Mouse (Mus musculus) hindbrain, embryonic 10.5 days (tissue): Measurements from ENCODE around the gene Disp1. TPM values are rescaled to one million over a fixed set of nuclear protein-coding genes. Genes with fewer than 3 reads are reported as not detected.

Experiments
- DNase-seq: peaks from one replicate; pipeline ENCODE4 v3.0.0-alpha.2; 2017; ENCODE audit warnings: low spot score
- H3K27ac ChIP-seq: fragments of 300-500 bp; sonication (generic); 2 replicates; pipeline ENCODE4 v1.5.1; 2016; ENCODE audit warnings: mild to moderate bottlenecking, moderate library complexity
- H3K27me3 ChIP-seq: fragments of 300-500 bp; sonication (generic); 2 replicates; pipeline ENCODE4 v1.6.1; 2016; ENCODE audit warnings: mild to moderate bottlenecking; ENCODE audit not compliant: poor library complexity, insufficient read depth, severe bottlenecking
- H3K36me3 ChIP-seq: fragments of 300-500 bp; sonication (generic); 2 replicates; pipeline ENCODE4 v1.6.1; 2016; ENCODE audit warnings: mild to moderate bottlenecking, moderate library complexity
- H3K4me1 ChIP-seq: fragments of 300-500 bp; sonication (generic); replicated peaks from 2 replicates; pipeline ENCODE4 v1.6.1; 2016; ENCODE audit warnings: mild to moderate bottlenecking
- H3K4me3 ChIP-seq: fragments of 300-500 bp; sonication (generic); 2 replicates; pipeline ENCODE4 v1.5.1; 2016; ENCODE audit warnings: mild to moderate bottlenecking, moderate library complexity
- H3K9me3 ChIP-seq: fragments of 300-500 bp; sonication (generic); 2 replicates; pipeline ENCODE4 v1.6.1; 2016; ENCODE audit warnings: mild to moderate bottlenecking, moderate library complexity
- WGBS: fragments of 180-500 bp; shearing (Covaris S2); methylation state at CpG from one replicate; pipeline ENCODE4 v1.1.7; 2016; 5-methylcytosine and 5-hydroxymethylcytosine counted together
- polyA plus RNA-seq: library from polyadenylated mRNA; unstranded; fragments of >200 nt; fragmentation: Nextera tagmentation; extraction: Ambion mirVana; gene quantifications from 2 replicates; pipeline ENCODE4 v1.2.1, GENCODE M21; 2016

The Disp1 gene
- polyA plus RNA-seq, 1 experiment from 2014 or later, result 13.0 TPM

DNA sequence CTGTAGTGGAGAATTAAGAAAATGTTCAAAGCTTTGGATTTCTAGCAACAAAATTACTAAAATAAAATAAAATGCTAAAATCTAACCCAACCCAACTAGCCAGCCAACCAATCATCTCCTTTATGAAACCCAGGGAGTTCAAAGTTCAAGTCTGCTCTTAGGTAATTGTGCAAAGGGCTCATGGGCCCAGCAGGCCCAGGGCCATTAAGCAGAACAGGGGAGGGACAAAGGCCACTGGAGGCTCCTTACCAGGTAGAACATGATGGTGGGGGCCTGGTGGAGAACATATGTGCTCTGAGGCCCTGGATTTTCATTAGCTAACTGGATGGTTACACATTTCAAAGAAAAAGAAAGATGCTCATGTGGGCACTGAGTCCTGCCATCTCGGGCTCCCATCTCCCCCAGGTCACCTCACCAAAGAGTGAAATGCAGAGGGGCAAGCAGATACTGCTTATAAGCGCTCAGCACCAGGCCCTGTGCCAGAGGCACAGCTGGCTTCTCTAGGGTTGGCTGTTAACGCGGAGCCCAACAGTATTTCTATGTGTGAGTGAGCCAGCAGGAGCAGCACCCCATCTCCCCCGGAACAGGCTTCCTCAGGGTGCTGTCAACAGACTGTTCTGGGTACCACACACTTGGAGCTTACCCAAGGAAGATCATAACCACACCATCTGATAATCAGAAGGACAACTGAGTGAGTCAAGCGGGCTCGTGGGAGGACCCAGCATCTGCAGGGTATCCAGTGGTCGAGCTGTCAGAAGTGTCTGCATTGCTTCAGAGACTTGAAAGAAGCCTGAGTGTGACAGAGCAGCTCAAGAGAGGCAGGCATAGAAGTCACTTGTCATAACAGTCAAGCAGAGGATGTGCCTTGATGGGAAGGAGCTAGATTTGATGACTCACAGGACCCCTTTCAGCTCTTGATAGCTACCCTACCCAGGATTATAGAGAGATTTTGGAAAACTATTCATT is 137.0 kb downstream of the Disp1 start:
- no peak for DNase-seq

DNA sequence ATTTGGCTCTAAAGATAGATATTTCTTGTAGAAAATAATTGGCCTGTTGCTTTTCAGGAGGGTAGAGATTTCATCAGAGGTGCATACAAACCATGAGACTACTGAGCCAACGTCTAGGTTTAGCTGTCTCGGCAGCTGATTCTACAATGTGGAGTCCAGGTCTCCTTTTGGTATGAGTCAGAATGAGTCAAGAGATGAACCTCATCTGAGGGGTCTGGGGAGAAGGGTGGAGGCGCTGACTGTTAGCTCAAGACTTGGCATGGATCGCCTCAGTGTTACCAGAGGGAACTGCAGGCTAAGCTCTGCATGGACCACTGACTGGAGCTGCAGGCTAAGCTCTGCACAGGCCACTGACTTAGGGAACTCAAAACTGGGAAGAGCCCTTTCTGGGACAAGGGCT is 138.9 kb downstream of the Disp1 start:
- H3K9me3 ChIP-seq, result no peaks in the 10 kb centered on the region
- no peaks in the 10 kb centered on the region for H3K27me3 ChIP-seq
- H3K4me1 ChIP-seq, result peaks cover 11% of the 10 kb centered on the region; the same call in 1 of the 2 replicates
- 87% methylated on average over 4 of the region's 4 CpGs for WGBS
- peaks cover 34% of the 10 kb centered on the region for H3K36me3 ChIP-seq
- no peak for DNase-seq
- H3K4me3 ChIP-seq, result no peak overlapping the region
- H3K27ac ChIP-seq, result no peak overlapping the region

More for the DNA sequence above, 137.0 kb downstream of the Disp1 start:
- H3K4me3 ChIP-seq, result no peak overlapping the region
- H3K27me3 ChIP-seq, result no peaks in the 10 kb centered on the region
- no peak overlapping the region for H3K27ac ChIP-seq
- H3K36me3 ChIP-seq, result peaks cover 53% of the 10 kb centered on the region
- no peaks in the 10 kb centered on the region for H3K9me3 ChIP-seq
- H3K4me1 ChIP-seq, result peaks cover 4% of the 10 kb centered on the region; the same call in 1 of the 2 replicates
- 94% methylated on average over 8 of the region's 8 CpGs for WGBS

DNA sequence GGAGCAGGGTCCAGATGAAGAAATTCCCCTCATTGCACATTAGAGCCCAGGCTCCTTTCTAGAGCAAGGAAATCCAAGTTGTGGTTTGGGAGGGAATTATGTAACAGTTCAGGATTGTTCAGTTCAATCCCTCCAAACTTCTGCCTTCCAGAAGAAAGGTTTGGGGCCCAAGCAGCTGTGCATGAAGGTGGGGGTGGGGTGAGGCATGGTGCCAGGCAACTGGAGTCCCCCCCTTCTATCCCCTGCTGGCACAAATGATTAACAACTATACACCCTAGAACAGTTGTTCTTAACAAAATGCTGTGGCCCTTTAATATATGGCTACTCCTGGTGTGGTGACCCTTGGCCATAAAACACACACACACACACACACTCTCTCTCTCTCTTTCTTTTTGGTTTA is 140.2 kb downstream of the Disp1 start:
- DNase-seq, result no peak
- no peak overlapping the region for H3K27ac ChIP-seq
- H3K4me1 ChIP-seq, result peaks cover 11% of the 10 kb centered on the region; the same call in 1 of the 2 replicates
- no peaks in the 10 kb centered on the region for H3K27me3 ChIP-seq
- H3K9me3 ChIP-seq, result no peaks in the 10 kb centered on the region
- peaks cover 21% of the 10 kb centered on the region for H3K36me3 ChIP-seq
- H3K4me3 ChIP-seq, result no peak overlapping the region

DNA sequence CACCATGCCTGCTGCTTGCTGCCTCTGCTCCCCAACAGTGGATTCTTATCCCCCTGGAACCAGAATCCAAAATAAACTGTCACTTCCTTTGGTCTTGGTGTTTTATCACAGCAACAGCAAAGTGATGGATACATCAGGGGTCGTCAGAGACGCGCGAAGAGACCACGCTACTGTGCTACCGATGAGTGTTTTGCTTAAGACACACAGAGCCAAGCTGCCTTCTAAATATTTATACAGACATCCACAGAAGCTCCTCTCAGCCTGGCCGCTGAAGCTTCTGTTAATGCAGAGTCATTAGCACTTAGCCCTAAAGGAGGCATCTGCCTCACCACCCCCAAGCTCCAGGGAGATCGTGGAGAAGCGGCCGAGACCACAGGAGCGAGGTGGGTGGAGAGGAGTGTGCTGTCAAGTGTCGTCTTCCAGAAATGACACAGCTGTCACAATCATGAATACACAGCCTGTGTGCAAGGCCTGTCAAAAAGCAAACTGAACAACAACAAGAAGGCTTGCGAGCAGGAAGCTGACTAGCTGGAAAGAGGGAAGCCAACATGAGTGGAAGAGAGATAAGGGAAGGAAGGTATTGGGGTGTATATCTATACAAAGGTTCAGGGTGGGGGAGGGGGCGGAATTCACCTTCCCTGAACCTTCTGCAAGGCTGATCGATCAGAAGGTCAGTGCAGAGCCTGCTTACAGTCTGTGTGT is 146.1 kb downstream of the Disp1 start:
- no peaks in the 10 kb centered on the region for H3K36me3 ChIP-seq
- H3K4me3 ChIP-seq, result no peak overlapping the region
- peak overlapping the region; percentile 4; the same call in 1 of the 2 replicates for H3K27ac ChIP-seq
- WGBS, result 71% methylated on average over 15 of the region's 15 CpGs
- no peaks in the 10 kb centered on the region for H3K9me3 ChIP-seq
- peaks cover 25% of the 10 kb centered on the region for H3K4me1 ChIP-seq
- DNase-seq, result no peak
- H3K27me3 ChIP-seq, result no peaks in the 10 kb centered on the region

DNA sequence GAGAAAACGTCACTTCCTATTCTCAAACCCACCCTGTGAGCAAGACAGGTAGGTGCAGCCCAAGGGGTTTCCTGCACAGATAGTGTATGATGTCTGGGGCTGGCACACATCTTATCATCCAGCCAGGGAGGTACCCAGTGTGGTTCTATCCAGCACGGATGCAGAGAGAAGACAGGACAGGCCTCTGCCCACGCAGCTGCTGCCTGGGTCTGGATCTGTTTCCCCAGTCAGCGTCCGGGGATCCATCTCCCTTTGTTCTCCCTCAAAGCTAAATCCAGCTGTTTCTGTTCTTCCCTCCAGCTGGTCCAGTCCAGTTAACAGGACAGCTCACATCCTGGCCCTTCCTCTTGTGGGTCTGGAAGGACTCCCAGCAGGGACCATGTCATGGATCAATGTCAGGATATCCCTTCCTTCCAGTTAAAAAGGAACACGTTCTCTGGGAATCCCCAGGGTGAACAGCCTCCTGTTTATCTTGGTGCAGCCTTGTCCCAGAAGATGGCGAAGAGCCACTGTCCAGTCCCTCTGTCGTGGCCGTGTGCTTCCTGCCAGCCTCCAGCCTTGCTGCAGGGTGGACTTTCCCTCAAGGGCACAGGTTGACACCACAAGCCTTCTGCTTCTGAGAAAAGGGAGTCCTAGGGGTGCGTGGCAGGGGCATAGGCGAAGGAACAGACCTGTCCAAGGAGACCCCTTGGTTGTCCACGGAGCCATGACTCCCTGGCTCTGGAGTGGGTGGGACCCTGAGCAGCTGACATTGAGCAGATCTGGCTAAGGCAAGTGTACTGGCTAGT is 148.9 kb downstream of the Disp1 start:
- Histone ChIP-seq H3K27me3 (no peaks in the 10 kb centered on the region), H3K36me3 (no peaks in the 10 kb centered on the region), H3K27ac (peak overlapping the region; percentile 67), H3K4me1 (peaks cover 21% of the 10 kb centered on the region), H3K4me3 (no peak overlapping the region), H3K9me3 (no peaks in the 10 kb centered on the region)
- no peak for DNase-seq
- 70% methylated on average over 12 of the region's 12 CpGs for WGBS

DNA sequence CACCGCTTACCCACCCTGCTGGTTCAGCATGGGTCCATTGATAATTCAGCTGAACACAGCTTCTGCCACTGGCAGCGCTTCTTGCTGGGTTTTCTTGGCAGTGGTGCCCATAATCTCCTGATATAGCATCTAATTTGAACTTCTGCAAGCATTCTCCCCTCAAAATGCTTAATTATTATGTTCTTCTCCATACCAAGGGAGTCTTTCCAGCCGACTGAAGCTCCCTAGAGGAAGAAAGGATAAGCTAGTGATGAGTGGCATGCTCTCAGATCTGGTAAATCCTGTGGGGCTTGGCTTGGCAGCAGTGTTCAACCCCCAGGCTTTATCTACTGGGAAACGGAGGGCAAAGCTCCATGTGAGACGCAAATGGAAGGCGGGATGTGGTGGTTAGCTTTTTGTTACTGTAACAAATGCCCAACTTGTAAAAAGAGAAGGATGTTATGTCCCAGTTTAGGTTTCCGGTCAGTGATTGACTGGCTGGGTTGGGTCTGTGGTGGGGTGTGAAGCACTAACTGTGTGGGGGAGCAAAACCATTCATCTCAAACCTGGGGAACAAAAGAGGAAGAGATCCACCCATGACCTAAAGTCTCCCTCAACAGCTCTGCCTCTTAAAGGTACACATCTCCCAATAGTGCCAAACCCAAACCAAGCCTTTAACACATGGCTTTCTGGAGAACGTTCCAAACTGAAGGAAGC is 151.2 kb downstream of the Disp1 start:
- H3K4me3 ChIP-seq, result no peak overlapping the region
- peaks cover 21% of the 10 kb centered on the region for H3K4me1 ChIP-seq
- 83% methylated on average over 8 of the region's 8 CpGs for WGBS
- H3K36me3 ChIP-seq, result no peaks in the 10 kb centered on the region
- no peak overlapping the region for H3K27ac ChIP-seq
- no peaks in the 10 kb centered on the region for H3K27me3 ChIP-seq
- H3K9me3 ChIP-seq, result no peaks in the 10 kb centered on the region
- no peak for DNase-seq

DNA sequence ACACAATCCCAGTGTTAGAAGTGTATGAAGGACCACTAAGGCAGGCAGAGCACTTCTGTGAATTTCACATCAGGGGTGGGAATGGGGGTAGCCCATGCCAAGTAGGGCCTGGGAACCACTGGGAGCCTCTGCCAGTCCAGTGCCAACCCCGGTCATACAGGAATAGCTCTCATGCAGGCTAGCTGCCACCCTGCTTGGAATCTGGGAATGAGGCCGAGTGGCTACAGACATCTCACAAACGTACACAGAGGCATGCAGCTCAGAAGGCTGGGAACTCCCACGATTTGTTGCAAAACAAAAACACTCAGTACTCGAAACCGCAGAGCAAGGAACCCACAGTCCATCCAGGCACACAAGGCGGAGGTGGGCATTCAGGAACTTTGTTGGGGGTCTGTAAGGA is 153.5 kb downstream of the Disp1 start:
- Histone ChIP-seq H3K4me1 (peaks cover 17% of the 10 kb centered on the region), H3K36me3 (no peaks in the 10 kb centered on the region), H3K4me3 (no peak overlapping the region), H3K27ac (0 out of 2 replicates have a peak overlapping the region, but pooled peaks have one; percentile 8), H3K27me3 (no peaks in the 10 kb centered on the region), H3K9me3 (no peaks in the 10 kb centered on the region)
- 84% methylated on average over 7 of the region's 7 CpGs for WGBS
- no peak for DNase-seq

DNA sequence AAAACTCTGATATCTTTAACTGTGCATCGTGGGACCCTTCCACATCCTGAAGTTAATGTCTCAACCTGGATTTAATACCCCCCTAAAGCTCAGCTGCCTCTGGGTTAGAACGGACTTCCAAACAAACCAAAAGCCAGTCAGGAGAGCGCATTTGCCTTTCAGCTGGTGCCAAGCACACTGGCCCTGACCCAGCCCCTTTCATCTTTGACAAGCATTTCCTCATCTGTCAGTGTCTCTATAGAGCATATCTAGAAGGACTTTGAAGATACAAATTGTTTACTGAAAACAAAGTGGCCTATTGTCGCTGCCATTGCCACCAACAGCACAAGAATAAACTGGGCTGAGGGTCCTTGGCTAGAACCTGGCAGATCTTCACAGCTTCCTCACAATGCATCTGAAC is 154.3 kb downstream of the Disp1 start:
- no peaks in the 10 kb centered on the region for H3K36me3 ChIP-seq
- no peaks in the 10 kb centered on the region for H3K9me3 ChIP-seq
- WGBS, result 73% methylated on average over 4 of the region's 4 CpGs
- no peak overlapping the region for H3K4me3 ChIP-seq
- H3K27me3 ChIP-seq, result no peaks in the 10 kb centered on the region
- H3K4me1 ChIP-seq, result peaks cover 10% of the 10 kb centered on the region; the same call in 1 of the 2 replicates
- H3K27ac ChIP-seq, result no peak overlapping the region
- DNase-seq, result no peak

DNA sequence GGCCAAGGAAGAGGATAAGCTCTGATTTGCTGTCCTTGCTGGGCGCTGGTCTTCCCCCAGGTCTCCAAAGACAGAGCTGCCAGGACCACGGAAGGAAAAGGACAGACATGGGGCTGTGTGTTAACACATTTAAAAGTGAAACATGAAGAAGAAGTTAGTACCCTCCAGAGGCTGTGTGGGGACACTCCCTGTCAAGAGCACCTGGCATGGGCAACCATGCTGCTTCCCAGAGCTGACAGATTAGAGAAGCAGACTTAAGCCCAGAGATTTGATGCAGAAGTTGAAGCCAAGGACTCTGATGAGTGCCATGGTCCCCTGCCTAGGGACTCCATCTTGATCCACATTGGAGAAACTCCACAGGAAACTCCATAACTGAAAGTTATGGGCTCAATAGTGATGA is 160.7 kb downstream of the Disp1 start:
- no peak for DNase-seq
- Histone ChIP-seq H3K27me3 (no peaks in the 10 kb centered on the region), H3K9me3 (no peaks in the 10 kb centered on the region), H3K36me3 (no peaks in the 10 kb centered on the region), H3K4me1 (peaks cover 14% of the 10 kb centered on the region; the same call in 1 of the 2 replicates), H3K4me3 (no peak overlapping the region), H3K27ac (no peak overlapping the region)
- 80% methylated on average over 2 of the region's 2 CpGs for WGBS

DNA sequence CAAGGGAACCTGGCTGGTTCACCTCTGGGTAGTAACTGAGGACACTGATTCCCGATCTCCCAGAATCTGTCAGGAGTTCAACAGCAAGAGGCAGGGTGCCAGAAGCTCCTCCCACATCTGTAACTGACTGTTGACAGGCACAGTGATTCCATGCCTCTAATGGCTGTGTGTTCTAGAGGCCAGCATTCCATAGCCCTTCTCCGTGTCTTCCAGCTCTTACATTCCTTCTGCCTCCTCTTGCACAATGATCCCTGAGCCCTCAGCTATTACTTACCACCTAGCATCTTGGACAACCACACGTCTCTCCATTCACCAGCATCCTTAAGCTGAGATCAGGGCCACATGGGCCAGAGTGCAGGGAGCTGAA is 165.1 kb downstream of the Disp1 start:
- H3K27ac ChIP-seq, result no peak overlapping the region
- DNase-seq, result no peak
- H3K9me3 ChIP-seq, result no peaks in the 10 kb centered on the region
- no peaks in the 10 kb centered on the region for H3K36me3 ChIP-seq
- WGBS, result 55% methylated on average over 3 of the region's 3 CpGs
- H3K27me3 ChIP-seq, result no peaks in the 10 kb centered on the region
- peaks cover 17% of the 10 kb centered on the region; the same call in 1 of the 2 replicates for H3K4me1 ChIP-seq
- no peak overlapping the region for H3K4me3 ChIP-seq

DNA sequence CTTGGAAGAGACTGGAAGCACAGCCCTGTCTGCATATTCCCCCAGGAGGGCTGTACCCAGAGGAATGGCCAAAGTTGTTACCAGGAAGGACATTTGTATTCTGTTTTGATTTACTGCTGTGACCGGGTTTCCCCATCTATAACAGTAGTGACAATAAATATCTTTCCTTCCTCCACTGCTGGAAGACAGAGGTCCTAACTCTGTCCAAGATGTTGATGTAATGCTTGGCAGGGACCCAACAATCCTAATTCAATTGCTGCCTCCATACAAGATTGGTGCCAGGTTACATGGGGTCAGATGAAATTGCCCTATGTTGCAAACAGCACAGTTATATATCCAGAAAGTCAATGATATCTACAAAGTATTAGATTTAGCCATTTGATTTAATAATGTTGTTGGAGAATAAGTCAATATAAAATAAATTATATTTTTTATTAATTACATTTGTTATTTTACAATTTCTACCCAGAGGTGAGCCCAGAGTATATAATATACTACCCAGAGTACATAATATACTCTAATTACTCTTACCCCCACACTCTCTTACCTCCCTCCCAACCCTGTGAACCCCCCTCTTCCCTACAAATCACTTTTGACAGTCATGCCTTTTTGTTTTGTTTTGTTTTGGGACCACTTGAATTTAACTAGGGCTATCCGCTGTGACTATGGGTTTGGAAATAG is 165.6 kb downstream of the Disp1 start:
- Histone ChIP-seq H3K4me3 (no peak overlapping the region), H3K4me1 (peaks cover 17% of the 10 kb centered on the region; the same call in 1 of the 2 replicates), H3K27ac (no peak overlapping the region), H3K27me3 (no peaks in the 10 kb centered on the region), H3K36me3 (no peaks in the 10 kb centered on the region), H3K9me3 (no peaks in the 10 kb centered on the region)
- DNase-seq, result no peak
- 85% methylated on average over 2 of the region's 2 CpGs for WGBS
